Mouse (Mus musculus) right cerebral cortex, postnatal 14 days (tissue): ENCODE results near the gene Wfdc12.
"Not testable (repeated sequence)": the region's sequence is repeated elsewhere in the genome, so short reads cannot be mapped to it uniquely, and the experiment has no call there.

Experiments used
- DNase-seq: peaks from one replicate; pipeline ENCODE4 v3.0.0; 2022

The Wfdc12 gene

DNA sequence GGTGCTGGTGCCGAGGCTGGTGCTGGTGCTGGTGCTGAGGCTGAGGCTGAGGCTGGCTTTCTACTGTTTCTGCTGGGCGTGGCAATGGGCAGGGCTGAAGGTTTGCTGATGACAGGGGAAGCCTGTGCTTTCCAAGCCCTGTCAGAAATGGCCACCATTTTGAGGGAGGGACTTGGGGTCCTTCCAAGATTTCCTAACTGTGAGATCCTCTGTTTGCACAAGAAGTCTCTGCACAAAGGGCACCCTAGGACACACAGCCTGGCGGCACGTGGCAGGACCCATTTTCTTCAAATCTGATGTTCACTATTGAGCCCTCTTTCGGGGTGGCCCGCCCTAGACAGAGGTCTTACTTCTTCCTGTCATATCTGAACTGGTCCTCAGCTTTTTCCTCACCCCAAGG lies at the start of gene Wfdc12:
Wfdc12 (minus strand) TSS at position 33 of the 400 bp plus-strand sequence.
- DNase-seq = no peak

DNA sequence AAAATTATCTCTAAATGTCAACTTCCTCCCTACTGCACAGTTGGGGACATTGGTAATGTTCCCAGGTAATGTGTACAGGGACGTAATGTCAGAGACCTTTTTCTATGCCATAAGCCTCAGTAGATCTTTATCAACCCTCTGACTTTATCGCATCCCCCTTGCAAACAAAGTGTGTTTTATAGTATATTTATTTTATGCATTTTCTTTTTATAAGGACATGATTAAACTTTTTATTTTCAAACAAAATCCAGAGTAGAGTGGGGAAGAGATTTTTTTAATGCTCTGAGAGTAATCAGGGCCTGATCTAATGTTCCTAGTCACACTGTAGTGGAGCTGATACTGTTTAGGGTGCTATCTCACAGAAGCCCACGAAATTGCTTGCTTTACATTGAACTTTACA lies 48.0 kb upstream of the Wfdc12 start, which contains the start of gene Svs2:
Svs2 (minus strand) TSS at position 101 of the 400 bp plus-strand sequence.
- DNase-seq = no peak

DNA sequence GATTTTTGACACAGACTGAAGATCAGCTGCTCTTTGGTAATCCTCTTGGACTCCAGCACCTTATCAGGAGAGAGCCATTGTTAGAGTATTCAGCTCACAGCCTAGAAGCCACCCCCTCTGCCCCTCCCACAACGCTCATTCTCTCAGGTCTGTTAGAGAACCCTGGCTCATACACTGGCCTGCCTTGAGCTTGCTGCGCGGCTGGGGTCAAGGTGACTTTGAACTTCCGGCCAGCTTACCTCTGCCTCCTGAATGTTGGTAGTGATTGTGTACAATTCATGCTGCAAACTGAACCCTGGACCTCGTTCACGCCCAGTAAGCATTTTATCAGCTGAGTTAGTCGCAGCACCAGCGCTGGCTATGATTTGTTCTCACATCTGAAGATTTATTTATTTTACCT lies 42.3 kb upstream of the Wfdc12 start:
- no peak for DNase-seq

DNA sequence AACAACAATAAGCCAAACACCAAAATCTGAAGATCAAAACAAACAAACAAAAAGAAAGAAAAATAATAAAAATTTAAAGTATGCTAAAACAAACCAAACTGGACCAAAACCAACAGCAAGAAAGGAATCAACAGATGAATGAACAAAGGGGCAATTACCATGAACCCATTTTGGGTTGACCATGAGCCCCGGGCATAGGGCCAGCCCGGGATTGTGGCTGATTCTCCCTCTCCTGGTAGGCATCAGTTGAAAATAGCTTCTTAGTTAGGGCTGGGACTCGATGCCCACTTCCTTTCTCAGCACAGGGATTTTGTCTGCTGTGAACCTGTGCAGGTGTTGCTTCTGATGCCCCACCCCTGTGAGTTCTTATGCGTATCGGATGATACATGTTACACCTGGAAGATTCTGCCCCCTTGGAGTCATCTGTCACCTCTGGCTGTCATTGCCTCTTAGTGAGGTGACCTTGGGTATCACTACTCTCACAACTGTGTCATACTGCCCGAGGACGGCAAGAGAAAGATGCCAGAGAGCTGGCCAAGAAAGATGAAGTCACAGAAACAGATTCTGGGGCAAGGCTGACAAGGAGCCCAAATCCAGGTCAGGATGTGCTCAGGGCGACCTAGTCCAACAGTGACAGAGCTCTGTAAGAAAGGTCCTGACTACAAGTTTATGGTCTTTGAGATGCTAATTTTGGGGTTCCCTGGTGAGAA lies 38.1 kb upstream of the Wfdc12 start:
- no peak for DNase-seq

DNA sequence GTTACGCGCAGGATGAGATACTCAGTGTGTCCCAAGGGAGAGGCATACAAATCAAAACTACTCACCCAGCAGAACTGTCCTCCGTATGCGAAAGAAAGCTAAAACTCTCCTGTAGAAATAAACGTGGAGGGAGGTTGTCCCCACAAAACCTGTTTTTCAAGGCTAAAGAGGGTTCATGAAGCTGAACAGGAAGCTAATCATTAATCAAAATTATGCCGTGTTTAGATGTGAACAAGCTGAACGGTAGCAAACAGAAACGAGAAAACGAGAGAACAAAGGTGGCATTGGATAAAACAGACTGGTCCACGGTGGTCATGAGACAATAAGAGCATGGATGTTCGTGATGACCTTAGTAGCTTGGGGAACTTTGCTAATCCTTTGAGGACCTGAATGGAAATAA lies 31.1 kb upstream of the Wfdc12 start, which contains the start of gene Wfdc15b:
Wfdc15b (minus strand) TSS at position 139 of the 400 bp plus-strand sequence.
- no peak for DNase-seq

DNA sequence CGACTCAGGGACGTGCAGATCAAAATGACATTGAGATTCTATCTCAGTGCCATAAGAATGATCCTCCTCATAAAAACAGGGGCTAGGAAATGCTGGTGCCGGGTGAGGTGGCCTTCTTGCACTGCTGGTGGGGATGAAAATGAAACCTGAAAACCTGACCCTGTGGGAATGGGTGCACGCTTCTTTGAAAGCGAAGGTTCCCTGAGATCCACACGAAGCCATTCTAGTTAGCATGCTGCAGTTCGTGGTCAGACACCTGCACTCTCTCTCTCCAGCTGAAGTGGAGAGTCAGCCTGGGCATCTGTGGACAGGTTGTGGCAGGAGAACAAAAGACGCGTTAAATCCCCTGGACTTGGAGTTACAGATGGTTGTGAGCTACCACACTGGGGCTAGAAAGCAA lies 28.9 kb upstream of the Wfdc12 start:
- no peak for DNase-seq

DNA sequence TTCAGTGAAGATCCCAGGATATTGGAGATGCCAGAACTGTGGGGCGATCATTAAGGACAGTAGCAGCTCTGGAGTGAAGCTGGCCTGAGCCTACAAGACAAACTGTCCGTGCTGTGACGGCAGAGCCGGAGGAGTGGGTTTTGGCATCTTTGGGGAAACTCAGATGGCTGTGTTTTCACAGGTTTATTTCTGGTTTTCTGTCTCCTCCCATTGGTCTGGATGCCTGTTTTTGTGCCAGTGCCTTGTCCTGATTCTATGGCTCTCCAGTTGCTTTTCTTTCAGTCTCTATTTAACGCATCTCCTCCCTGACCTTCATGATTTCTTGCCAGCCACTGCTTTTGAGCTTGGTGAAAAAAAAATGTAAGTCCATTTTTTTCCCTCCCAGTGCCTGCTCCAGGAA lies 22.3 kb upstream of the Wfdc12 start:
- DNase-seq = no peak

DNA sequence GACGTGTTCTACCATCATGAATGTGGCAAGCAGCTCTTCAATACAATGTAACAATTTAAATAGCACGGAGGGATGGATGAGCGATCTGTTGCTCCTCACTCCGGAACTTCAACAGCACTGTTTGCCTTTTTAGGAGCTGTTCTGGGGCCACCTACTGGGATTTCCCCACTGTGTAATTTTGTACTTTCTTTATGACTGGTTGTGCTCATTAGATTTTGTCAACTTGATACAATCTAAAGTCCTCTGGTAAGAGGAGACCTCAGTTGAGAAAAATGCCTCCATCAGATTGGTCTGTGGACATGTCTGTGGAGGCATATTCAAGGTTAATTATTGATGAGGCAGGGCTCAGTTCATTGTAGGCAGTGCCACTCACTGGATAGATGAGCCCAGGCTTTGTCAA lies 20.5 kb upstream of the Wfdc12 start:
- no peak for DNase-seq

DNA sequence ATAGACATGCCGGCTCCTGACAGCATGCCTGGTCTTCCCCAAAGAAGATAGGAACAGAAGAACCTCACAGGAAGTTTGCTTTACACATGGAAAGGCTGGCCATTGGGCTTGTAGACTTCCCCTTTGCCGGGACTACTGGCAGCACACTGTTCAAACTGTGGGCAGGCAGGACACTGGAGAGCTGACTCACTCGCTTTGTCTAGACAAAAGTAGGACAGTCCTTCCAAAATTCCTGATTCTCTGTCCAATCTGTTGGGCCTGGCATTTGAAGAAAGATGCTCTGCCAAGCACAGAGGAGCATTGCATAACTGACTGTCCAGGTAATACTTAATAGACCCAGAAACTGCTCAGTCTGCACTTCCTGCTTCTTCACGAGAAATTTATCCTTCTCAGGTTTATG lies 16.3 kb upstream of the Wfdc12 start:
- DNase-seq = no peak

DNA sequence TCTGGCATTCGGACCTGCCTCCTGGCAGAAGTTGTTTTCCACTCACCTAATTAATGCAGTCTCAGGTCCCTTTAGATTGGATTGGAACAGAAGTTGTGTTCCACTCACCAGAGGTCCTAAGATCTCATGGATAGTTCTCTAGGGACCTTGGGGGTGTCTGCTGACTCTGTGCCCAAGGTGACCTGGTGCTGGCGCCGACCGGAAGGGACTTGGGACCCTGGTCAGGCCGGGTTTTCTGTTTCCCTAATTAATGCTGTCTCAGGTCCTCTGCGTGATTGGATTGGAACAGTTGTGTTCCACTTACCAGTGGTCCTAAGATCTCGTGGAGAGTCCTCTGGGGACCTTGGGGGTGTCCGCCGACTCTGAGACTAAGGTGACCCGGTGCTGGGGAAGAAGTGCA lies 15.6 kb upstream of the Wfdc12 start:
- not testable (repeated sequence) for DNase-seq

DNA sequence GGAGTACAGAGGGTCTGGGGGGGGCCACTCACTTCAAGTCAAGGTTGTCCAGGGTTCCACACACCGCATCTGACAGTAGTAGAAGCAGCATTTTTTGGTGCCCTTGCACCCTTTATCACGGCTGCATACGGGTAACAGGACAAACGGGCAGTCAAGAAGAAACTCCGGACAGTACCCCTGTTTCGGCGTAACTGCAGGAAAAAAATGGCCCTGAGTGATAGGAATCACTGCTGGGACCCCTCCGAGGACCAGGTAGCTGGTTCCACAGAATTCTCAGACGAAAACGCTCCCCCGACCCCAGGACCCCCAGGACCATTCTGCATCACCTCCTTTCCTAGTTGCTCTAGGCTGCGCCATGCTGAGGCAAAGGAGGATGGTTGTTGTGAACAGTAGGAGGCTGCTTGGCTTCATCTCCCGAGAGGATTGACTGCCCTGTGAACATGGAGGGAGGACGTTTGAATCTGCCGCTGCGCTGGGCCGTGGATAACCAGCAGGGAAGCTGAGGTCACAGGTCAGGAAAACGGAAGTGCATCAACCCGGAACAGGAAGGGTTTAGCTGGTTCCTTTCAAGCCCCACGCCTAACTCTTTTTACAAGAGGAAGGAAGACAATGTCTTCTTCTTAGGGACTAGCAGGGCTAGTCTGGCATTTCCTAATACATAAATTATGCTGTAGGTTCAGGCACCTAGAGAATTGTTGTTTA lies 9.4 kb upstream of the Wfdc12 start, which contains the start of gene Wfdc15a:
Wfdc15a (minus strand) TSS at position 505 of the 702 bp plus-strand sequence.
- no peak for DNase-seq

DNA sequence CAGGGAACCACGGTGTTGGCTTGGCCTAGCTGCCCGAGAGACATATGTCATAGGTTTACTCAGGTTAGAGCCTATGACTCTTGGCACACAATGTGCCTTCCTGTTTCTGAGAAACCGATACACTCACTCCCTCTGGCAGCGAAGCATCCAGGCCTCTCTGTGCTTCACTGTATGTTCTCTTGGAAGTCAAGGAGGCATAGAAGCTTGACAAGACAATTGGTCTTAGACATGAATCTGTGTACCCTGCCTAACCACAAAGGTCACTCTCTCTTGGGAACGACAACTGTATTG lies 6.2 kb upstream of the Wfdc12 start:
- DNase-seq = no peak

DNA sequence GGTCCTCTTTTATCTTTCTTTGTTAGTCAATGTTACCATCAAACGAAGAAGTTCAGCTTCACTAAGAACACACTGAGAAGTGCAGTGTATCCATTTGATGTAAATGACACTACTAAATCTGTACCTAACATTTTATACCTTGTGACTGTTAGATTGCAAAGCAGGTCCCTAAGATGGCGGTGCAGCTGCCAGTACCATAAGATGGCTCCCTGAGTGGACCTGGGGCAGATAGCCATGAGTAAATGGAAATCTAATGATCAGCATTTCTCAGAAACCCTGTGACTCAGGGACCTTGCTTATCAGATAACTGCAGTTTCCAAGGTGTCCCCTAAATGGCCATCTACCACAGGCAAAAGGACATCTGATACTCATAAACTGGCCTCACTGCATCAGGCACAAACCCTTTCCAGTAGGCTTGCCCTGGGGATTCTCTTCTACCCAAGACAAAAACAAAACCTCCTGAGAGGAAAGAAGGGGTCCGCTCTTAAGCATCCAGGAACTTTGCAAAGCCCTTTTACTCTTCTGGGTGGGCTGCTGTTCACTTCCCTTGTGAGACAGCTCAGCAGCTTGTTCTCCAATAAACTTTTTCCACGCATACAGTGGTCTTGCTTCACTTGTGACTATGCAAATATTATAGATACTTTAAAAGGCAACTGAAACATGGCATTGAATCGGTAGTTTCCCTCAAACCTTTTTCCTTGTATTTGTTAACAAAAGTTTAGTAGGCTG lies 5.7 kb upstream of the Wfdc12 start:
- no peak for DNase-seq

DNA sequence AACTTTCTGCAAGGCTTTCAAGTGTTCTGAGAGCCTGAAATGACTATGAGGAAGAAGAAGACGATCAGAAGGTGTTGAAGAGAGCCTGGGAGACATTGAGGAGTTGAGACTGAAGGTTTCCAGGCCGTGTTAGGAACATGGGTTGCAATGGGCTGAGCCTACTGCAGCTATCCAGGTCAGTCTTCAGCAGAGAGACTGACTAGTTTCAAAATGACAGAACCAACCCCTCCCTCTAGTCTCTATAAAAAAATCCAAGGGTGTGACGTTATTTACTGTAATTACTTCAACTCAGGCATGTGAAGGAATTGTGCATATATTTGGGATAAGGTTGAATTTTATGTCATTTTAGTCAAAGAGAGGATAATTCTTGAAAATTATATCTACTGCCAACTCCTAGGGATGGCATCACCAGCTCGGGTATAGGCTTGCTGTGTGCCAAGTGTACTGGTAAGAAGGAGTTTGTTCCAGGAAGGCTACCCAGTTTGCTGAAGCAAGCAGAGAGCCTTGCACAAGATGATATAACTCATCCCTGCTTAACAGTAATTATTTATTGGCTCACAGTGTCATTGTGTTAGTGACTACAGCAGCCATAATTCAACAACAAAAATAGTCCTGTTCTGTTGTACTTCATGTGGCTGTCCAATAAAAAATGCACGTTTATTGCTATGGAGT lies 4.7 kb upstream of the Wfdc12 start:
- DNase-seq = no peak

DNA sequence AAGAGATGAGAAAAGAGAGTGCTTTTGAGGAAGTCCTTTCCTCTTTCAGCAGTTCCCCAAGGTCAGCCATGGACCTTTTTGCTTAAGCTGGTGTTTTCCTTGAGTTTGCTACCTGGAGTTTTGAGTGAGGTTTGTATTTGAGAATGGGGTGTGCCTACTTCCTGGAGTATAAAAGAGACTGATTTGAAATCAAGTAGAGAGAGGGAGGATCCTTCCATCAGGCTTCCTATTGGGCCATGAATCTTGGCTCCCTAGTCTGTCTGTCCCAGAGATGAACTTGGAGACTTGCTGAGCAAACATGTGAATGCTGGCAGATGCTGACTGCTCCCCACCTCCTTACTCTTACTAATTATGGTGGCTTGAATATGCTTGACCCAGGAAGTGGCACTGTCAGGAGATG lies 1.9 kb upstream of the Wfdc12 start:
- no peak for DNase-seq

DNA sequence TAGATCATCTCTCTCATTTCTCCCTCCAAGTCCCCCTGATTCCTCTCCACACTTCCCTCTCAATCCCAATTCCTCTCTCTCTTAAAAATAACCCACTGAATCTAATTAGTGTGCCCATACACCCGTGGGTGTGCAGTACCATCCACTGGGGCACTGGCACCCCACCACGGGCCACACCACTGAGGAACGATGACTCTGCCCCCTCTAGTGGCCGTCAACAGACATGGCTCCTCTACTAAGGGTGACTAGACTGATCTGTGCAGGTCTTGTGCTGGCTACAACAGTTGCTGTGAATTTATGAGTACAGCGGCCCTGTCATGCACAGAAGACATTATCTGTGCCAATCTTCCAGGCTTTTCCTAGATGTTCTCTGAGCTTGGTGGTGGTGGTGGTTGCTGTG lies 1.7 kb downstream of the Wfdc12 start:
- DNase-seq = no peak

DNA sequence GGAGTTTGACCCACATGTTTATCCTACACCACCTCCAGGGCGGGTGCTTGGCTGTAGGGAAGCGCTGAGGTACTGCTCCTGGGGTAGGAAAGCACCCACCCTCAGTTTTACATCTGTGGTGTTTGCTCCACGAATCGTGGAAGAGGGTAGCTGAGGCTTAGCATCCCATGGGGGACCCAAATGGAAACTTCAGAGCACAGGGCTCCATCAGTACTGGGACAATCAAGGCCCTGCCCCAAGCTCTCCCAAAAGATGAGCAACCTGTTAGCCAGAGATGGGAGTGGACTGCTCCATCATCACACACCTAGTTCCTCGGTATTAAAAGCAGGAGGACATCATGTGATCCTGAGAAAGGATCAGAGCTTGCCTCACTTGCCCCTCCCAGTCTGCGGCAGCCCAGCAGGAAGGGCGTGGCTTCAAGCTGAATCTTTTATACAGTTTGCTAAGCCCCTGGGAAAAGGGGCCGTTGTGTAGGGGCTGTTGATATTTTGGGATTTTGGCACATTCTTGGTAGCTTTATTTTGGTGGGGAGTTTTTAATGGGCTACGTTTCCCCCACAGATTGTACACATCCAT lies 6.2 kb downstream of the Wfdc12 start:
- DNase-seq = no peak

DNA sequence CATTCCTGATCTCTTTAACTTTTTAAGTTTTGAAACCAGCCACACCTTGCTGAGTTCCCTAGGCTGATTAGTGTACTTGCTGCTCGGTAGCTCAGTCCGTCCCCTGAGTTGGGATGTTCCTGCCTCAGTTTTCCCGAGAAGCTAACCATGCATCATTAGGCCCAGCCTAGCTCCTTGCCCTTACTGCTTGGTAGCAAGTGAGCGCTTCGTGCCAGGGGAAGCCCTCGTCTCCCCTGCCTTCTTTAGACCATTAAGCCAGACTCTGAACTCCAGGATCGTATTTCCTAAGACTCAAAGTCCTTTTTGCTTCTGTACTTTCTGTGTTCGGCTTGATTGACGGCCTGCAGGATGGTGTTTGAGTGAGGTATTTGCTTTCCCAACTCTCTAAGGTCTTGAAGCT lies 7.1 kb downstream of the Wfdc12 start:
- no peak for DNase-seq

DNA sequence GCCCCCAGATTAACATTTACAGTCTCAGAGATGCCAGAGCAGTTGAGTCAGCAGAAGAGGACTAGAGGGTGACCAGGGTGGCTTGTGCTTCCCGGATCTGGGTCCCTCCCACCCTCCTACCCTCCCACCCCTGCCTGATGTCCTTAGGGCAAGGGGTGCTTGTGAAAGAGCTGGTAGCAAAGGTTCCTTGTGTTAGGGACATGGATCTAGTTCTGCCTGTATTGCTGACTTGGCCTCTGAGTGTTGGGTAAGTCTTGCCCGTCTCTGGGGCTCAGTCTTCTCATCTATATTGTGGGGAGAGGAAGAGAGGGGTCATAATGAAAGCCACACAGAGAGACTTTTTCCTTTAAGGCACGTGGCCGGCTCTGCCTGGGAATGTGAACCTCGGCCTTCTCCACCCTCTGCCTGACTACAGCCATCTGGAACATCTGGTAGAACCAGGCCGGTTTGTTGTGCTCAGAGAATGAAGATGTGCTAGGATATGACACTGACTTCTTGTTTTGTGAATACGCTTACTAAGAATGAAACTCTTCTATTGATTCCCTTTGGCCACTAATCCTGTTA lies 7.6 kb downstream of the Wfdc12 start, which contains the start of gene Wfdc5:
Wfdc5 (minus strand) TSS at position 51 of the 564 bp plus-strand sequence.
- DNase-seq = no peak

DNA sequence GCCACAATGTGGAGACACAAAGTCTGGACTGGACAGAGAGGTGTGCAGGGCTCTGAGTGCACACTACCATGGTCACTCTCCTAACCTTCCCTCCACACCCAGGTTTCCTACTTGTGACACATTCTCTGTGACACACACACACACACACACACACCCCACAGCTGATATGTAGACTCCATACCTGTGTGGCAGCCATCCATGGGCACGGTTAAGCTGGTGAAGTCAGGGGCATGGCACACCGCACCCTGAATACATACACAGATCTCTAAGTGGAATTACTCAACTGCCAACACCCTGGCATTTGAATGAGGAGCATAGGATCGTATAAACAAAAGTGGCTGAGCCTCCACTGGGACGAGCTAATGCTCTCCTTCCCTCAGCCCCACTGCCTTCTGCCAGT lies 9.6 kb downstream of the Wfdc12 start:
- no peak for DNase-seq

DNA sequence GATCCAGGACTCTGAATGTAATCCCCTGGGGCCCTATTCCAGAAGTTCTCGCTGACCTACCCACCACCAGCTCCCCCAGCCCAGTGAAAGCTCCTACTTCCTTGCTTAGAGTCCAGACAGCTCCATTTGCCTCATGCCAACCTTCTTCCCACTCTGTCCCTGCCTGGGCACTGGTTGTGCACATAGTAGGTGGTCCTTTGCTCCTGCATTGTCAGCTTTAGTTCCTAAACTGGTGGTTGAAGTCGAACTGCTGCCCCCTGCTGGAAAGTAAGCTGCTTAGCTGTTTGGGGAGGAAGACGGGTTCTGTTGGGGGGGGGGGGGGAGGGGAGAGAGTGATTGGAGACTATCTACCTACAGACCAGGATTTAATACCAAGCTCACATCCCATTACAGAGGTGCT lies 10.3 kb downstream of the Wfdc12 start:
- DNase-seq = peak; percentile 38

DNA sequence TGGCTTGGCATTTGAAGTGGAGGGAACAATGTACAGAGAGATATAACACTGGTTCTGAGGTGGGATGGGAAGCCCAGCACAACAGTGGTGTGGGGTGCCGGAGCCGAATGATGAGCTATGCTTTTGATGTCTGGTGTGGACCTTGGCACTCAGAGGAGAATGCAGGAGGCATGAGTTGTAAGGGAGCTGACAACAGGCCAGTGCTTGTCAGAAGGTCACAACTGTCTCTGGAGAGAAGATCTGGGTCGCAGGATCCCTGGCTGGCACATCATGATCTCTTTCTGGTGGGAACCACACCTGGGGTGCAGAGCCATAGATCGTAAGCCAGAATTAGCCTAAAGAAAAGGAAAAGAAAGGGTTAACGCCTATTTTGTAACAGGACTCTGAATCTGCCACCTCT lies 12.6 kb downstream of the Wfdc12 start:
- no peak for DNase-seq

DNA sequence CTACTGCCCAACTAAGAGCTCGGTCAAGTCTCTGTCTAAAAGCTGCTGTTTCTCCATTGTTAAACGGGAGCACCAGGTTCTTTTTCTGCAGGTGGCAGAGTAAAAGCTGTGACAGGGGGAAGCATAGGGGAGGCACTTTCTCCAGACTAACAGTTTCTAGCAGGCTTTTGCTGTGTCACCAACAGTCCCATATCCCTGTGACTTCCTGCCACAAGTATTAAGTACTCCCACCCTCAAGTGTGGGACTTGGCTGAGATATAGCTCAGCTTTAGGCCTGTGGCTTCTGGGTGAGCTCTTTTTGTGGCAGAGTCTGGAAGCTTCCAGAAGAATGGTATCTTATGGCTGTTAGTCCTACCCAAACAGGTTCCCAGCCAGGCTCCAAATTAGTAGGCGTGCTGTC lies 14.6 kb downstream of the Wfdc12 start:
- DNase-seq = no peak
